Mouse (Mus musculus) cerebellum, adult 2 months (tissue): ENCODE measurements at regions not wholly inside any gene's neighbourhood (a gene's known extent, or its start where the extent isn't known, plus 50 kb on each side); places are given as distances from the start of the nearest gene placed in this dataset.

Experiments
- CTCF ChIP-seq: fragments of 200-500 bp; IDR thresholded peaks from 2 replicates; pipeline ENCODE4 v1.5.1; 2011; ENCODE audit warnings: low read depth, mild to moderate bottlenecking, control low read depth, low read length, moderate library complexity, borderline replicate concordance; ENCODE audit not compliant: insufficient read depth
- POLR2A ChIP-seq: fragments of 200-500 bp; IDR thresholded peaks from 2 replicates; pipeline ENCODE4 v1.6.1; 2011; ENCODE audit warnings: low read length, control low read depth, borderline replicate concordance; ENCODE audit not compliant: insufficient read depth

- TF ChIP-seq CTCF, result no peak
- no peak for TF ChIP-seq POLR2A
Observed at GRCm38 (mm10) chr12:26613086-26613705, 144.2 kb downstream of the Cmpk2 start.
